Mouse (Mus musculus) right cerebral cortex, postnatal 36 days (tissue): ENCODE data around the gene Man2a1.

Experiments
- DNase-seq, 2 experiments: peaks; one replicate each; pipeline ENCODE4 v3.0.0; 2022; ENCODE audit warnings: low spot score in 2 of 2, mixed read lengths in 1 of 2

Man2a1 gene

GRCm38 (mm10) chr17:64624439-64624838 lies 23.9 kb downstream of the Man2a1 start:
- no peak for DNase-seq

- no peak for DNase-seq
Observed at GRCm38 (mm10) chr17:64628796-64629195, 28.3 kb downstream of the Man2a1 start.

GRCm38 (mm10) chr17:64629486-64629885 lies 28.9 kb downstream of the Man2a1 start:
- DNase-seq: no peak

- DNase-seq: peak in 1 of 2 experiments; percentile 26
Observed at GRCm38 (mm10) chr17:64630506-64630905, 30.0 kb downstream of the Man2a1 start.

GRCm38 (mm10) chr17:64637868-64638537 lies 37.5 kb downstream of the Man2a1 start:
- DNase-seq: no peak

GRCm38 (mm10) chr17:64641376-64641775 lies 40.8 kb downstream of the Man2a1 start:
- no peak for DNase-seq

- no peak for DNase-seq
Observed at GRCm38 (mm10) chr17:64643644-64644043, 43.1 kb downstream of the Man2a1 start.

- no peak for DNase-seq
Observed at GRCm38 (mm10) chr17:64644888-64645605, 44.5 kb downstream of the Man2a1 start.

GRCm38 (mm10) chr17:64647396-64647795 lies 46.9 kb downstream of the Man2a1 start:
- no peak for DNase-seq

- DNase-seq: no peak
Observed at GRCm38 (mm10) chr17:64650702-64651101, 50.2 kb downstream of the Man2a1 start.

GRCm38 (mm10) chr17:64653621-64654020 lies 53.1 kb downstream of the Man2a1 start:
- no peak for DNase-seq

GRCm38 (mm10) chr17:64659682-64660081 lies 59.1 kb downstream of the Man2a1 start:
- no peak for DNase-seq

- peak in 1 of 2 experiments; percentile 20 for DNase-seq
Observed at GRCm38 (mm10) chr17:64666518-64666917, 66.0 kb downstream of the Man2a1 start.

- DNase-seq: no peak
Observed at GRCm38 (mm10) chr17:64668504-64668903, 68.0 kb downstream of the Man2a1 start.

- no peak for DNase-seq
Observed at GRCm38 (mm10) chr17:64674401-64674800, 73.9 kb downstream of the Man2a1 start.

- no peak for DNase-seq
Observed at GRCm38 (mm10) chr17:64674980-64675379, 74.4 kb downstream of the Man2a1 start.

GRCm38 (mm10) chr17:64676735-64677469 lies 76.4 kb downstream of the Man2a1 start:
- DNase-seq: no peak

- DNase-seq: no peak
Observed at GRCm38 (mm10) chr17:64681461-64681860, 80.9 kb downstream of the Man2a1 start.

- DNase-seq: no peak
Observed at GRCm38 (mm10) chr17:64681927-64682326, 81.4 kb downstream of the Man2a1 start.

GRCm38 (mm10) chr17:64684088-64684487 lies 83.6 kb downstream of the Man2a1 start:
- DNase-seq: no peak

GRCm38 (mm10) chr17:64685216-64685903 lies 84.8 kb downstream of the Man2a1 start:
- DNase-seq: no peak

GRCm38 (mm10) chr17:64689614-64690013 lies 89.1 kb downstream of the Man2a1 start:
- peak in 1 of 2 experiments; percentile 14 for DNase-seq
